Mouse (Mus musculus): Measurements from ENCODE around the gene Vmn1r84.

The Vmn1r84 gene

GRCm38 (mm10) chr7:12369173-12369572 lies at the start of gene Vmn1r84:
Gene Vmn1r84 (minus strand): TSS chr7:12369273.
- no peak for DNase-seq (ENCODE audit: low read depth in 2 of 2, low spot score in 2 of 2)

GRCm38 (mm10) chr7:12329381-12329780 lies 39.7 kb downstream of the Vmn1r84 start, which contains the start of gene Vmn1r83:
Gene Vmn1r83 (minus strand): TSS chr7:12329481.
- DNase-seq (ENCODE audit: low read depth in 2 of 2, low spot score in 2 of 2): no peak
